Mouse (Mus musculus): ENCODE data around the gene Psip1.
"Not testable (repeated sequence)": the region's sequence is repeated elsewhere in the genome, so short reads cannot be mapped to it uniquely, and the experiment has no call there.

Gene Psip1

GRCm38 (mm10) chr4:83486117-83486901, at the start of gene Psip1:
Gene Psip1 (minus strand): TSS chr4:83486459.
- peak; percentile 92 for DNase-seq (ENCODE audit: extremely low spot score, low spot score)

DNA sequence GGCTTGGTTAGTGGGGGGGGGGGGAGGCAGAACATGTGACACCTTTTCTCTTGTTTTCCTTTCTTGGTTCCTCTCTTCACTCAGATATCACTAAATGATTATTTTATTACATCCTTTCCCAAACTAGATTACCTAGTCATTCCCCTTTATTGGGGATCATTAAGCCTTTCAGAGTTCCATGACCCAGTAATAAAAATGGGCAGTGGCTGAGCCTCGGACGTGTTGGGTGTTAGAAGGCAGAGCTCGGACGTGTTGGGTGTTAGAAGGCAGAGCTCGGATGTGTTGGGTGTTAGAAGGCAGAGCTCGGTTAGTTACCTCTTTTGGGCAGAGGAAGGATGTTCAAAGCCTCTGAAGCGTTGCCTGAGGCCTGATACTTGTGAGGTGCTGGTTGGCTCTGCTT, 47.8 kb upstream of the Psip1 start:
- DNase-seq (ENCODE audit: extremely low spot score, low spot score): no peak

DNA sequence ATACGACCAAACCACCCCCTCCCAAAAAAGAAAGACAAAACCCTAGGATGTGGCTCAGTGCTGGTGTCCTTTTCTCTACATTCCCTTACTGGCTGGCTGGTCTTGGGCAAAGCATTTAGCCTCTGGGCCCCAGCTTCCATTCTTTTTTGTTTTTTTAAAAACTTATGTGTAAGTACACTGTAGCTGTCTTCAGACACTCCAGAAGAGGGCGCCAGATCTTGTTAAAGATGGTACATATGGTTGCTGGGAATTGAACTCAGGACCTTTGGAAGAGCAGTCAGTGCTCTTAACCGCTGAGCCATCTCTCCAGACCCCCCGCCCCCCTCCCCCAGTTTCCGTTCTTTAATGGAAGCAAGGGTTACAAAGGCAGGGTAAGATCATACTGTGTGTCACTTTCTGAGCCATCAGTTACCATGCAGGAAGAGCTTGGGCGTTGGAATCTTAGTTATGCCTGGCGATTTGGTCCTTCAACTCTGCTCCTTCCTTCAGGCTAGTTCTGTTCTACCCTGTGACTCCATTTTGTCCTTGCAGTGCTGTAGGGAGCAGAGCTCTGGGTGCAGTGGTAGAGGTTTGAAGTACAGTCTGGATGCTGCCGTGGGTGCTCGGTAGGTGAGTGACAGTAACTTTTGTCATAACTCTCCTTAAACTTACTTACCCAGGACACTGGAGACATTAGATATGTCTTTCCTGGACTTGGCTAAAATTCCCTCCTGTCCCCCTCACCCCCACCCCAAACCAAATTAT, 47.1 kb upstream of the Psip1 start:
- no peak for DNase-seq (ENCODE audit: extremely low spot score, low spot score)

- not testable (repeated sequence) for DNase-seq (ENCODE audit: extremely low spot score, low spot score)
Observed at GRCm38 (mm10) chr4:83530060-83530459, 43.8 kb upstream of the Psip1 start.

DNA sequence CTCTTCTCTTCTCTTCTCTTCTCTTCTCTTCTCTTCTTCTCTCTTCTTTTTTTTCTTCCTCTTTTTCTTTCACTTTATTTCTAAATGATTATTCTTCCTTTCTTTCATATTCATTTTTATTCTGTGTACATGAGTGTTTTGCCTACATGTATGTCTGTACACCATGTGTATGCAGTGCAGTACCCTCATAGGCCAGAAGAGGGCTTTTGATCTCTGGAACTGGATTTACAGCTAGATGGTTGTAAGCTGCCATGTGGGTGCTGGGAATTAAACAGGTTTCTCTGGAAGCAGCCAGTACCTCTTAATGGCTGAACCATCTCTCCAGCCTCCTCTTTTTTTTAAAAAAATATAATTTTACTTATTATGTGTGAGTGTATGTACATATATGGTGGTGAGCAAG, 41.7 kb upstream of the Psip1 start:
- DNase-seq (ENCODE audit: extremely low spot score, low spot score): no peak

DNA sequence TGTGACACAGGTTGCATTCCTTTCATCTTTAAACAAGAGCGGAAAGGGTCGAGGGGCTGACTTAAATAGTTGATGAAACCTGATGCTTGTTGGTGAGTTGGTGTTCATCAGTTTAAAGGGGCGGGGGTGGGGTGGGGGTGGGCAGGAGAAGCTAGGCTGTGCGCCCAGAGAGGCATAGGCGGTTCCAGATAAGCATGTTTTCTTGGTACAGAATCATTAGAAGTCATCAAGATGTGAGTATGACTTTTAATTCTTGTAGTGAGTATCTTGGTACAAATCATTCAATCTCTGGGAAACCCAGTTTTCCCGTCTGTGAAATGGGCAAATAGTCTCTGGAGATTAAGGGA, 40.7 kb upstream of the Psip1 start:
- no peak for DNase-seq (ENCODE audit: extremely low spot score, low spot score)

DNA sequence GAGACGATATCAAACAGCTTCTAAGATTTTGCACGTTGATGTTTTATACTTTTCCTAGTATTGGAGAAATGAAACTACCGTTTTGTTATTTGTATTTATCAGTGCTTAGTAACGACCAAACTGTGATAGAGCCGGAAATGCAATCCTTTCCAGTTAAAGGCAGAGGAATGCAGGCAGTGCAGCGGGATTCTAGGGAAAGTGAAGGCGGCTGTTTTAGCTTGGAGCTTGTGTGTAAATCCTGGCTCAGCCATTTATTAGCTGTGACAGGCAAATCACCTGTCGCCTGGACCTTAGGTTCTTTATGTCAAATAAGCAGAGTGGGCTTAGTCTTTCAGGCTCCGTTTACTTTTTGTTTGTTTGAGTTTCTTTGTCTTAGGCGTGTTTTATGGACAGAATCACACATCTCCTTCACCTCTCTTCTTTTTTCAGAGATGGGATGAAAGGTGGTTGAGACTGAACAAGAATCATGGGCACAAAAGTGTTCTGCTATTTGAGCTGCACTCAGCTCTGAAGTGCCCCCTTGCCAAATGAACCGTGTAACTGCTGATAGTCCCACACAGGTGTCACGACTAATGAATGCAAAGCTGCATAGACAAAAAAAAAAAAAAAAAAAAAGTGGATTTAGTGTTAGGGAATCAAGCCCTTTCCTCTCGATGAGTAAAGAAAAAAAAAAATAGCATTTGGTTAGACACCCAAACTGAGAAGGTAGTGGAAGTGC, 40.2 kb upstream of the Psip1 start:
- DNase-seq (ENCODE audit: extremely low spot score, low spot score): no peak

GRCm38 (mm10) chr4:83525690-83526055, 39.4 kb upstream of the Psip1 start:
- DNase-seq (ENCODE audit: extremely low spot score, low spot score): no peak

- peak; percentile 98 for DNase-seq (ENCODE audit: extremely low spot score, low spot score)
Observed at GRCm38 (mm10) chr4:83524843-83525689, 38.8 kb upstream of the Psip1 start, which contains the start of gene Ccdc171. Gene Ccdc171 (plus strand): TSS chr4:83525545.

- no peak for DNase-seq (ENCODE audit: extremely low spot score, low spot score)
Observed at GRCm38 (mm10) chr4:83524456-83524842, 38.2 kb upstream of the Psip1 start.

DNA sequence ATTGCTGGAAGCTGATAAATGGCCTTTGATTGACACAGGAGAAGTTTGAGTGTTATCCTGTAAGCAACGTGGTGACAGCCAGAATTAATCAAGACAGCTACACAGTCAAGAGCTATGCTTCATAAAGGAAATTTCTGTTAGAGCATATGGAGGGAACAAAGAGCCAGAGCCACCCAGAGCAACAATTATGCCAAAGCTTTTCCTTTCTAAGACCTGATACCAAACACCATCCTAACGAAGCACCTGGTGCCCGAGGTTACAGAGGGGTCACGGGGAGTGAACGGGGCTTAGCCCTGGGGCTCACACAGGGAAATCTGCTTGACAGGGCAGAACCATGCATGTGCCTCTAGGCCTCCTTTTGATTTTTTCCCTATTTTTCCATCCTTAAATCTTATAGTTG, 35.8 kb upstream of the Psip1 start:
- DNase-seq (ENCODE audit: extremely low spot score, low spot score): no peak

GRCm38 (mm10) chr4:83520308-83520707, 34.0 kb upstream of the Psip1 start:
- no peak for DNase-seq (ENCODE audit: extremely low spot score, low spot score)

GRCm38 (mm10) chr4:83519807-83520206, 33.5 kb upstream of the Psip1 start:
- no peak for DNase-seq (ENCODE audit: extremely low spot score, low spot score)

GRCm38 (mm10) chr4:83519148-83519547, 32.9 kb upstream of the Psip1 start:
- DNase-seq (ENCODE audit: extremely low spot score, low spot score): no peak

DNA sequence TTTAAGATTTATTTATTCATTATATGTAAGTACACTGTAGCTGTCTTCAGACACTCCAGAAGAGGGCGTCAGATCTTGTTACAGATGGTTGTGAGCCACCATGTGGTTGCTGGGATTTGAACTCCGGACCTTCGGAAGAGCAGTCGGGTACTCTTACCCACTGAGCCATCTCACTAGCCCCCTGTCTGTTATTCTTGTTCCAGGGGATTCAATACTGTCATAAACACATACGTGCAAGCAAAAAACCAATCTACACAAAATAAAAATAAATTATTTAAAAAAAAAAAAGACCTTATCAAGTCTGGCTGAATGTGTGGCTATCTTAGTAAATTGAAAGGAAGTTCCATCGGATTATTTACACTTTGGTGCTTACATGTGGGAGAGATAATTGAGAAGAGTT, 29.9 kb upstream of the Psip1 start:
- not testable (repeated sequence) for DNase-seq (ENCODE audit: extremely low spot score, low spot score)

- no peak for DNase-seq (ENCODE audit: extremely low spot score, low spot score)
Observed at GRCm38 (mm10) chr4:83514976-83515669, 28.9 kb upstream of the Psip1 start.

GRCm38 (mm10) chr4:83514183-83514582, 27.9 kb upstream of the Psip1 start:
- DNase-seq (ENCODE audit: extremely low spot score, low spot score): no peak

DNA sequence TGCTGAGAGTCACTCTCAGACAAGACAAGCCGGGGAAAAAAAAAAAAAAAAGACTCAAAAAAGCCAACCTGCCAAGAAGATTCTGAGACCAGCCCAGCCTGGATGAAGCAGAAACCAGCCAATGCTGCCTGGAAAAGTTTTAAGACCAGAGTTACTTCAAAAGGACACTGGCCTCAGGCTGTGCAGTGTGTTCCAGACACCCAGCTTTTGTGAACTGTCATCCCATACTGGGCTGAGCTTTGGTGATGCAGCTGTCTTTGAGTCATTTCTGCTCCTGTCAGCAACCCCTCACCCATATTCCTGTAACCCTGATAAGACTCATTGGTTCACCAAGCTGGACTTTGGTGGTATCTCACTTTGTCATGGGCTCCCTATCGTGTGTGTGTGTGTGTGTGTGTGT, 26.4 kb upstream of the Psip1 start:
- no peak for DNase-seq (ENCODE audit: extremely low spot score, low spot score)

DNA sequence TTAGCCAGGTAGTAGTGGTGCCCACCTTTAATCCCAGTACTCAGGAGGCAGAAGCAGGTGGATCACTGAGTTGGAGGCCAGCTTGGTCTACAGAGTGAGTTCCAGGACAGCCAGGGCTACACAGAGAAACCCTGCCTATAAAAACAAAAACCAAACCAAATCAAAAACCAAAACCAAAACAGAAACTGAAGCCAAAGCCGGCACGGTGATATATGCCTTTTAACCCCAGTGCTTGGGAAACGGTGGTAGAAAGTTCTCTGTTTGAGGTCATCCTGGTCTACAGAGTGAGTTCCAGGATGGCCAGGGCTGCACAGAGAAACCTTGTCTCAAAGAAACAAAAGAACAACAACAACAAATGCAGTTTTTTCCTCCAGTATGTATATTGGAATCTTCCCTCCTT, 26.0 kb upstream of the Psip1 start:
- no peak for DNase-seq (ENCODE audit: extremely low spot score, low spot score)

DNA sequence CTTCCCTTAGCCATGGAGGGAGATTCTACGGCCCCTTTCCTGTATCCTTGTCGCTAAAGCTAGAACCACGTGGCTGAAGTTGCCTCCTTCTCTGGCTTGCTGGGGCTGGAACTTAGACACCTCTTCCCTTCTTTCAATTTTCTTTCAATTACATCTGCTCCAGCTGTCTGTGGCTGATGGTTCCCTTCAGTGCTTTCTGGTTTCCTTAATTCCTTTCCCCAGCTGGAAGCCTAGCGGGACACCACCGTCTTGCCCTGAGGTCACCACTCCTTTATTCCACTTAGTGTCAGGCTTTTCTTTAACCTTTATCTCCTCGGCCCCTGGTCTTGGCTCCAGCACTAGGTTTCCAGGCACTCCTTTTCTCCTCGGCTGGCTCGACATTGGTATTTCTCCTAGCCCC, 24.8 kb upstream of the Psip1 start:
- DNase-seq (ENCODE audit: extremely low spot score, low spot score): no peak

- DNase-seq (ENCODE audit: extremely low spot score, low spot score): no peak
Observed at GRCm38 (mm10) chr4:83509600-83509999, 23.3 kb upstream of the Psip1 start.

Measured in neural tube, embryonic 10.5 days (tissue).